Mouse (Mus musculus) adrenal gland, postnatal 25 days (tissue): ENCODE measurements around the gene Usp2. TPM values are rescaled to one million over a fixed set of nuclear protein-coding genes. Genes with fewer than 3 reads are reported as not detected.
A peak's percentile ranks its signal among the peaks of the same experiment; 100 is the strongest.

Experiments used
- DNase-seq: peaks from one replicate; pipeline ENCODE4 v3.0.0; 2021; ENCODE audit warnings: mixed read lengths
- total RNA-seq: library from RNA; stranded (reverse); gene quantifications from 2 replicates; pipeline ENCODE4 v1.2.3, GENCODE M21; 2021

Gene Usp2
- total RNA-seq, 1 experiment from 2014 or later = 22.8 TPM

GRCm38 (mm10) chr9:44125026-44125425, 58.2 kb downstream of the Usp2 start:
- DNase-seq = no peak

DNA sequence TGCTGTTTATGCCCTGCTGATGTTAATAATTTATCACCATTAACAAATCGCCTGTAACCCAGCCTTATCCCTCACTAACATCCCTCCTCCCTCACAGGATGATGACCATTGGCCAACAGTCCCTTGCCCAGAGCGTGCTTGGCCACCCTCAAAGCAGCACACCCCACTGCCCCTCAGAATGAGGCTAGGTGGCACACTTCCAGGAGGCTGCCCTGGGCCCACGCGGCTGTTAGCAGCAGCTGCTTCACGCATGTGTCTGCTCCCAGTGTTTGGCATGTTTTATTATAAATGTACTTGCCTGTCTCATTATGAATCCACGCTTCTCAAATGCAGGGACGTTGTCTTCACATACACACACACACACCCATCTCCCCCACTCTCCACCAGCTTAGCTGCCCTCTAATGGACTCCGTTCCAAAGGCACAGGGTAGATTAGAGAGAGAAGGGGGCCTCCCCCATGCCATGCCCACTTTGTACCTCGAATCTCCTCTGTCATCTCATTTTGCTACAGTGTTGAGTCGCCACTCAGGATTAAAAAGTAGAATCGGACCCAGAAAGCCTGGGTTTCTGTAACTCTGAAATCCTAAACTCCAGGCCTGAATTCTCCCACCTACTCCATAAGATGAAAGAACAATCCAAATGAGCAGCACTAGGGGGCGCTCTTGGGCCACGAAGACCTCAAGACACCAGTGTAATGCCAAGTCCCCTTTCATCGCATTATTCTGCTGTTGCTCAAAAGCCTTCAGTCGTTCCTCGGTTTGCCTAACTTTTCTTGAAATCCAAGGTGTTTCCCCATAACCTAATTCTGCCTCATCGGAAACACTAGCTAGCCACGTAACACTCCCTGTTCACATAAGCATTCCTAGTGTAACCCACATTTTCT, 59.0 kb downstream of the Usp2 start:
- DNase-seq = peak; percentile 83

- no peak for DNase-seq
These were observed 59.9 kb downstream of the Usp2 start for GRCm38 (mm10) chr9:44126746-44127145.

GRCm38 (mm10) chr9:44127351-44127801, 60.6 kb downstream of the Usp2 start:
- DNase-seq = no peak

DNA sequence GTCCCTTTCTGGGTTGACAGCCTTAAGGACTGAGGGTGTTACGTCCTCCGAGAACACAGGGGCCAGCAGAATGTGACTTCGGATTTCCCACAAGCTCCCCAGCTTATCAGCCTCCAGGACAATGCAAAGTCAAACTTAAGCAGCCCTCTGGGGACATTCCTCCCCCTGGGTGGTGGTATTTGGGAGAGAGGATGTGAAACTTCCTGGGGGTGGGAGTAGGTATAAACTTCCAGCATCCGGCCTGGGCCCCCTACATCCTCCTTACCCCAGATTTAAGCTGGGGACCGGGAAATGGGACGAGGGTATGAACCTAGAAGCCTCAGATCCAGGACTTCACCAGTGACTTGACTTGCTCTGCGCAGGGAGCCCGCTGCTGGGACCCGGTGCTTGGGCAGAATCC, 62.8 kb downstream of the Usp2 start:
- no peak for DNase-seq

DNA sequence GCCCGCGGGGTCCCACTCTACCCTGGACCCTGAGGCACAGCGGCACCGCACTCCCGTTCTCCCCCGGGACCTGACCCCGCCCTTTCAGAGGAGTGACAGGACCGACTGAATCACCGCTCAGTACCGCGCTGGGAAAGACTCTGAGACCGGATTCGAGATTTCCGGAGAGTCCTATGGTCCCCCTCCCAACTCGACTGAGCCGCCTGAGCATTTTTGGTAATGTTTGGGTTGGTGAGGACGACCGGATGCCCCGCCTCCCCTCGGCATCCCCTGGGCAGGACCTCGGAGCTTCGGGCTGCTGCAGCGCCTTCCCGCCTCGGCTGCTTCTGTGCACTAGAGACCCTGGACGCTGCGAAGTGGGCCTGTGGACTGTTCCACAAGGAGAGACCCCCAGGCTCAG, 63.2 kb downstream of the Usp2 start:
- DNase-seq = peak; percentile 75

DNA sequence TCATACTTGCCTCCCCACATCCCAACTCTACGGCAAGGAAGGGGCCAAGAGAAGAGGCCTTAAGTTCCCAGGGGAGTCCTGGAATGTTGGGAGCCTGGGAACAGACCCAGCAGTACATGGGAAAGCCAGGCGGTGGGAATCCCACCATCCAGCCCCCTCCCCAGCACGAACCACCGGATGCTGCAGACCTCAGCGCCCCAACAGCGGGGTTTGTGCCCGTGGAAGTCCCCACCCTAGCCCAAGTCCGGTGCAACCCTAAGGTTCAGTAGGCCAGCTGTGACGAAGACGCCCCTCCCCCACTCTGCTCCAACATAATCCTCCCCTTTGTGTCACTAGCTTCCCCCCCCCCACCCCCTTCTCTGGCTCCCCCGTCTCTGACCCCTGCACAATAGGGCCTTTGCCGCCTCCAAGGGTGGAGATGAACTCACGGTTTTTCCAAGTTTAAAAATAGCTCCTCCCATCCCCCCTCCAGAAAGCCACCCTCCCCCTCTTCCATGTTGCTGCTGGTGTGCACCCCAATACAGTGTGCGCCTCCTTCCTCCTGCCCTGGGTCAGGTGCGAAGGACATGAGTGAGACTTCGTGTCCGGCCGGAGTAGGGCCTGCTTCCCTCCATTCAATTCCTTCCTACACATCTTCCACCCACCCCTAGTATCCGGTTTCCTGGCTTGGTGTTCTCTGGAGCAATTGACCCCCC, 63.9 kb downstream of the Usp2 start:
- peak; percentile 29 for DNase-seq

DNA sequence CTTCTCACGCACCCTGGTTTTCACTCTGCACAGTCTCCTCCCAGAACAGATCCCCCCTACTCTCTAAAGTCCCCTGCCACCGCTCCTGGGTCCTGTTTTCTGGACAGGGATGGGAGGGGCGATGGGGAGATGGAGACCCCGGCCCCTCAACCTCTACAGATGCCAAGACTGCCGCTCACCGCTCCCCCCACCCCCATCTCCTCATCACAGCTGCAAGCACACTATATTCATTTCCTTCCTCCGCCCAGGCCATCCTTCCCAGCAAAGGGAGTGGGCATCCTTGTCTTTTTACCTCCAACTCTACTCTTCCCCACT, 64.4 kb downstream of the Usp2 start:
- DNase-seq = no peak

- no peak for DNase-seq
These were observed 65.4 kb downstream of the Usp2 start for GRCm38 (mm10) chr9:44132200-44132599.

DNA sequence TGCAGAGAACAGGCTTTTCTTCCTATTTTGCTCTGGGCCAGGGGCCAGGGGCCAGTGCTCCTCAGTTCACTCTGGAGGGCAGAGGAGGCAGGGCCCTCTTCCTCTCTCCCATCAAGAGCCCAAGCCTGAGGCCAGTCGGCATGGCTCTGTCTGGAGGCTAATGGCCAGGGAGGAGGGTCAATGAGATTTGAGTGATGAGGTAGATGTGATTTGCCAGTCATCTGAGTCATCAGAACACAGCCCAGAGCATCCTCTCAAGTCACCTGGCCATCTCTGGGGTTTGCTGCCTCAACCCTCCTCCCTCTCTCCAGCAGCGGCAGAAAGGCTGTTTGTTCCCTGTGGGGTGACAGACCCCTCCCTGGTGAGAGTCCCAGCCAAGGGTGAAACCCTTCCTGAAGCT, 66.5 kb downstream of the Usp2 start:
- no peak for DNase-seq

DNA sequence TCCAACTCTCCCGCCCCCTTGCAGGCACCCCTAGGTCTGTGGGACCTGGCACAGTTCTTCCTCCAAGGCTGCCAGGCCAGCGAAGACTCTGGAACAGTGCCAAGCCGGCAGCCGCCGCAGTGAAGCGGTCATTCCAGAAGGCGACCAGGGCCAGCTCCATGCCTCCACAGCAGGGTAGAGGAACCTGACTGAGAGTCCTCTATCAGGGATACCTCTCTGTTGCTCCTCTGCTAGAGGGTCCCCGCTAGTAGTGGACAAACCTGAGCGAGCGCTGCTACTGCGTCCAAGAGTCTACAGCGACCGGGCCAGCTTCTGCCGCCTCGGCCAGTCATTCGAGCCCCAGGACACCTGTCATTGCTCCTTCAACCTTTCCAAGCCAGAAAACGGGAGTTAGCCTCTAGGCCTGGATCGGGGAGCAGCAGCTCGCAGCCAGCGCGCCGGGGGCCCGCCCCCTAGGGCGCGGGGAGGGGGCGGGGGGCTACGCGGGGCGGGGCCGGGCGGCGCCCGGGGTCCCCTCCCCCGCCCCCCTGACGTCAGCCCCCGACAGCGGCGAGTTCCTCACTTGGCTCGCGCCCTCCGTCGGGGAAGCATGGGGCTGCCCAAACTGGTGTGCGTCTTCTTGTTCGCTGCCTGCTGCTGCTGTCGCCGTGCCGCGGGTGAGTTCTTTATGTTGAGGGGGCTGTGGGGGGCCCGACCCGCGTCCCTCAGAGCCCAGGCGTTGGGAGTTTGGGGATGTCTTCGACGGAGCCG, 67.5 kb downstream of the Usp2 start, which contains the start of gene Mcam:
TSS of gene Mcam (plus strand) at position 369 of the 750 bp plus-strand sequence.
- peak; percentile 79 for DNase-seq

DNA sequence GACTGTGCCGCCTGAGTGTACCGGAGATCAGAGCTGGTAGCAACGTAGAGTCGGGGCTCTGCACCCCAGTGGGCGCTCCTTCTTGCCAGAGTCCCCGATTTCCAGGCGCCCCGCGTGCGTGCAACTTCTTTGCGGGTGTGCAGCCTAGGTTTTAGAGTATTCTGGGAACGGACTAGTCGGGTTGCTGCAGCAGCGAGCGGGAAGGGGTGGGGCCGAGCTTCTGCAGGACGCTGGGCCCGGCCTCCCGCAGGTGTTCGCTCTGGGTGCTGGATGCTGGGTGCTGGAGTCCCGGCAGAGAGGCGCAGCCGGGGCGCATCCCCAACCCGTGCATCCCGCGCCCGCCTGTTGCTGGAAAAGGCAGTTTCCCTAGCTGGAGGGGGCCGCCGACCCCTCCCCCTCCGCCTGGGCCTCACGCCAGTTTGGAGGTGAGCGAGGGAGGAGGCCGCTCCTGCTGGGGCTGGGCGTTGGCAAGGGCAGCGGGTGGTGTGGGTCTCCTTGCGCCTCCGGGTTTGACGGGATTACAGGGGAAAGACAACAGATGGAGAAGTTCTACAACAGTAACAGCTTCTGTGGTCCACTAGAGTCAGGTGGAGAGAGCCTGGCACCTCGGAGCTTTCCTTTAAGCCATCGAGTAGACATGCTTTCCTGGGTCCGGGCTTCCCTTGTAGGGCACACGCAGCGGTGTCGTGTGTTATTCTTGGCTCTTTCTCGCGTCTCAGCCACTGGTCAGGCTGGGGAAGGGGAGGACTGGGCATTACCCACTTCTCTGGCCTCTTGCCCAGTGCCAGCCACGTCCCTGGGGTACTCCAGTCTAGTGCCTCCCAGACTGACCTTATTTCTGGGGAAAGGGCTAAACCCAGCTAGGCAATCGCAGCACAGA, 68.3 kb downstream of the Usp2 start:
- DNase-seq = peak; percentile 72

- no peak for DNase-seq
These were observed 69.0 kb downstream of the Usp2 start for GRCm38 (mm10) chr9:44135731-44136411.

- no peak for DNase-seq
These were observed 71.0 kb downstream of the Usp2 start for GRCm38 (mm10) chr9:44137846-44138245.

DNA sequence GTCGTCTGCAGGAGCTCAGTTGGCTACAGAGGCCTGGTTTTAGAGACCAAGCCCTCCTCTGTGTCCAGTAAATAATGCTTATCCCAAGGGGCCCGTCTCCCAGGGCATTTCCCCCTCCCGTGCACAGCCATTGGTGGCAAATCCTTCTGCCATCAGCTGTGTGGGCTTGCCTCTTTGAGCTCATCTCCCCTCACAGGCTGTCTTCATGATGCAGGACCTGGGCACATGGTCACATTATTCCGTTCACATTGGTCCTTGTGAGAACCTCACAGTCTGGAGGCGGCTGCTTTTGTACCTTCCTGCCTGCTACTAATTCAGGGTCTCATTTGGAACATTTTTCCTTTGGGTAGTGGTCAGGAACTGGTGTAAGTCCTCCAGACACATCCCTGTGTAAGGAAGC, 75.1 kb downstream of the Usp2 start:
- no peak for DNase-seq

- no peak for DNase-seq
These were observed 76.6 kb downstream of the Usp2 start for GRCm38 (mm10) chr9:44143421-44143820.

DNA sequence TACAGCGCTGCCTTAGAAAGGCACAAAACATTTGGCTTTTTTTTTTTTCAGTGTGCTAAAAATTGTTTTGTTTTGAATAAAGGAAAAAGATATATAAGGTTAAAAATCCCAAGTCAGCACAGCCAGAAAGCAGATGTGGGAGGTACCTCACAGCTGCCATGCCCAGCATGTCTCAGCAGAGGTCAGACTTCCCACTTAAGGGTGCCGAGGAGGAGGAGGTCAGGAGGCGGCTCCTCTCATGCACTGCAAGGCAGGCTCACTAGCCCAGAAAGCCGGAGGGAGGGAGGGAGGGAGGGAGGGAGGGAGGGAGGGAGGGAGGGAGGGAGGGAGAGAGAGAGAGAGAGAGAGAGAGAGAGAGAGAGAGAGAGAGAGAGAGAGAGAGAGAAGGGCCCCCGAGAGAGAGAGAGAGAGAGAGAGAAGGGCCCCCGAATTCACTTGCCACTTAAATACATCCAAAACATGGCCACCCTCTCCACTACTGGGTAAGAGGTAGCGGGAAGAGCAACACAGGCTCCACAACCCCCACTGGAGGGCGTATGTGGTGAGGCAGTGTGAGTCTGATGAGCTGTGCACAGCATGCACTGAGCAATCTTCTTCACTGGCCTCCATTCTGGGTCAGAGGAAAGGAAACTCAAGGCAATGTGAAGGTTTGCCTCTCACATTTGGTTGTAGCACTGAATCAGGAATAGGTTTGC, 77.3 kb downstream of the Usp2 start:
- DNase-seq = no peak

DNA sequence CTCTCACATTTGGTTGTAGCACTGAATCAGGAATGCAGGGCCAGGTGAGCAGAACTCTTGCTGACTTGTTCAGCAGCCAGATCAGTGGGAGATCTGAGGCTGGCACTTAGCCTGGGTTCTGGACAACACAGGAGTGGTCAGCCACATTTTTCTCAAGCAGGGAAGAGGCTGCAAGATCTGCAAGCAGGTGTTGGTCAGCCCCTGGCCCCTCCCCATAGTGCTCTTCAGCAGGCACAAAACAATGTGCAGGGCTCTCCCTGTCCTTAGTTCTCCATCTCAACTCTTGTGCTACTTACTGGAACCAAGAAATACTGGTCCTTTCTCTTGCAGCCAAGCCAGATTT, 77.9 kb downstream of the Usp2 start:
- no peak for DNase-seq
